Mouse (Mus musculus) intestine, embryonic 15.5 days (tissue): Measurements from ENCODE around the gene Col7a1. TPM values are rescaled to one million over a fixed set of nuclear protein-coding genes. Genes with fewer than 3 reads are reported as not detected.

ENCODE experiments used
- ATAC-seq: fragments of 200-750 bp; cut with Nextera tagmentation; 2 replicates; pipeline ENCODE4 v1.8.0; 2017; ENCODE audit warnings: moderate TSS enrichment, moderate library complexity
- H3K27ac ChIP-seq: fragments of 300-500 bp; sonication (generic); 2 replicates; pipeline ENCODE4 v1.5.1; 2015; ENCODE audit warnings: mild to moderate bottlenecking, inconsistent platforms
- H3K27me3 ChIP-seq: fragments of 300-500 bp; sonication (generic); replicated peaks from 2 replicates; pipeline ENCODE4 v1.6.1; 2015; ENCODE audit warnings: inconsistent platforms
- H3K36me3 ChIP-seq: fragments of 300-500 bp; sonication (generic); 2 replicates; pipeline ENCODE4 v1.6.1; 2015; ENCODE audit warnings: inconsistent platforms
- H3K4me1 ChIP-seq: fragments of 300-500 bp; sonication (generic); replicated peaks from 2 replicates; pipeline ENCODE4 v1.6.1; 2015; ENCODE audit warnings: inconsistent platforms
- H3K4me2 ChIP-seq: fragments of 300-500 bp; sonication (generic); replicated peaks from 2 replicates; pipeline ENCODE4 v1.6.1; 2015; ENCODE audit warnings: mild to moderate bottlenecking, inconsistent platforms
- H3K4me3 ChIP-seq: fragments of 300-500 bp; sonication (generic); replicated peaks from 2 replicates; pipeline ENCODE4 v1.5.1; 2015; ENCODE audit warnings: inconsistent platforms
- H3K9ac ChIP-seq: fragments of 300-500 bp; sonication (generic); 2 replicates; pipeline ENCODE4 v1.6.1; 2015; ENCODE audit warnings: inconsistent platforms
- H3K9me3 ChIP-seq: fragments of 300-500 bp; sonication (generic); 2 replicates; pipeline ENCODE4 v1.6.1; 2016; ENCODE audit warnings: inconsistent platforms
- WGBS: fragments of 180-500 bp; shearing (Covaris S2); methylation state at CpG from one replicate; pipeline ENCODE4 v1.1.7; 2015; 5-methylcytosine and 5-hydroxymethylcytosine counted together
- polyA plus RNA-seq: library from polyadenylated mRNA; unstranded; fragments of >200 nt; fragmentation: Nextera tagmentation; extraction: Ambion mirVana; gene quantifications from 2 replicates; pipeline ENCODE4 v1.2.1, GENCODE M21; 2015

The Col7a1 gene
- polyA plus RNA-seq, 1 experiment from 2014 or later: 0.85 TPM

DNA sequence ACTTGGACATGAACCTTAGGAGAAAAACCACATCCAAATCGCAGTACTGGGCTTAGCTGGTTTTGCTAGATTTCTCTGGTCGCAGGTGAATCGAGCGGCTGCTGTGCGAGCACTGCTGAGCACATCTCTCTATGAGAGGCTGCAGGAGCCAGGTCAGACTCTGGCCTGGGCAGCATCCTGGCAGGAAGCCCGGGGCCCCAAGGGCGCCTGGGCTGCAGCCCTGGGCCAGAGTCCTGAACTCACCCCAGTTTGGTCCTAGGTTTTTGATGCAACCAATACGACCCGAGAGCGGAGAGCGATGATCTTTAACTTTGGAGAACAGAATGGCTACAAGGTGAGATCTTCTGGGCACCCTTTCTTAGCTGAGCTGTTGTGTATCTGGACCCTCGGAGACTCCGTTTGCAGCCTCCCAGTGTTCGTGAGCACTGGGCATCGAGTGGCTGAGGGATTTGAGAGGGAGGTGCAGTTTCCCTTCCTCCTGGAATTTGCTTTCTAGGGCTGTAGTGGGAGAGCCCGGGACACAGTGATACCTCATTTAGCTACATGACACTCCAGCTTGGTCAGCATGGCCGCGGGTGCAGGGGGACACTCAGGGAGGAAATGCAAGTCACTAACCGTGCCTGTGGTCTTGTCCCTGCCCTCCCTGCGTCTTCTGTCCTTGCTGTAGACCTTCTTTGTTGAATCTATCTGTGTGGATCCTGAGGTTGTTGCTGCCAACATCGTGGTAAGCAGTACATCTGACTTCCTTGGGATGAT lies 53.8 kb downstream of the Col7a1 start:
- Histone ChIP-seq H3K9me3 (no peaks in the 10 kb centered on the region), H3K4me2 (no peak overlapping the region), H3K9ac (no peak overlapping the region), H3K4me1 (0 out of 2 replicates have a peak, but pooled peaks cover 5% of the 10 kb centered on the region), H3K27ac (no peak overlapping the region), H3K27me3 (no peaks in the 10 kb centered on the region), H3K4me3 (no peak overlapping the region), H3K36me3 (no peaks in the 10 kb centered on the region)
- ATAC-seq: no peak
- WGBS: 84% methylated on average over 21 of the region's 21 CpGs

- Histone ChIP-seq H3K27me3 (no peaks in the 10 kb centered on the region), H3K4me1 (0 out of 2 replicates have a peak, but pooled peaks cover 5% of the 10 kb centered on the region), H3K9ac (no peak overlapping the region), H3K4me3 (no peak overlapping the region), H3K36me3 (no peaks in the 10 kb centered on the region), H3K9me3 (no peaks in the 10 kb centered on the region), H3K4me2 (no peak overlapping the region), H3K27ac (no peak overlapping the region)
- 84% methylated on average over 9 of the region's 9 CpGs for WGBS
- ATAC-seq: no peak
Observed at GRCm38 (mm10) chr9:109008081-109008480, 54.7 kb downstream of the Col7a1 start.

GRCm38 (mm10) chr9:109008994-109009635 lies 55.7 kb downstream of the Col7a1 start:
- H3K27me3 ChIP-seq: no peaks in the 10 kb centered on the region
- no peaks in the 10 kb centered on the region for H3K9me3 ChIP-seq
- H3K4me2 ChIP-seq: no peak overlapping the region
- H3K4me1 ChIP-seq: 0 out of 2 replicates have a peak, but pooled peaks cover 5% of the 10 kb centered on the region
- 66% methylated on average over 10 of the region's 10 CpGs for WGBS
- H3K36me3 ChIP-seq: no peaks in the 10 kb centered on the region
- ATAC-seq: no peak
- no peak overlapping the region for H3K27ac ChIP-seq
- H3K4me3 ChIP-seq: no peak overlapping the region
- H3K9ac ChIP-seq: no peak overlapping the region

GRCm38 (mm10) chr9:109009636-109010315 lies 56.4 kb downstream of the Col7a1 start:
- WGBS: 42% methylated on average over 17 of the region's 17 CpGs
- peak; percentile 41; the same call in 1 of the 2 replicates for ATAC-seq
- H3K4me2 ChIP-seq: no peak overlapping the region
- H3K36me3 ChIP-seq: no peaks in the 10 kb centered on the region
- H3K9me3 ChIP-seq: no peaks in the 10 kb centered on the region
- no peak overlapping the region for H3K4me3 ChIP-seq
- H3K27me3 ChIP-seq: no peaks in the 10 kb centered on the region
- H3K9ac ChIP-seq: no peak overlapping the region
- H3K4me1 ChIP-seq: 0 out of 2 replicates have a peak, but pooled peaks cover 5% of the 10 kb centered on the region
- H3K27ac ChIP-seq: no peak overlapping the region

GRCm38 (mm10) chr9:109010316-109010690 lies 56.9 kb downstream of the Col7a1 start:
- Histone ChIP-seq H3K36me3 (no peaks in the 10 kb centered on the region), H3K9ac (no peak overlapping the region), H3K4me3 (no peak overlapping the region), H3K4me1 (0 out of 2 replicates have a peak, but pooled peaks cover 5% of the 10 kb centered on the region), H3K27ac (no peak overlapping the region), H3K4me2 (no peak overlapping the region), H3K9me3 (no peaks in the 10 kb centered on the region), H3K27me3 (no peaks in the 10 kb centered on the region)
- ATAC-seq: no peak
- 64% methylated on average over 14 of the region's 14 CpGs for WGBS

GRCm38 (mm10) chr9:109015397-109015796 lies 62.0 kb downstream of the Col7a1 start:
- 44% methylated on average over 8 of the region's 8 CpGs for WGBS
- Histone ChIP-seq H3K9ac (no peak overlapping the region), H3K27me3 (no peaks in the 10 kb centered on the region), H3K9me3 (no peaks in the 10 kb centered on the region), H3K36me3 (no peaks in the 10 kb centered on the region), H3K4me2 (no peak overlapping the region), H3K27ac (no peak overlapping the region), H3K4me1 (no peaks in the 10 kb centered on the region), H3K4me3 (no peak overlapping the region)
- peak; percentile 83 for ATAC-seq

DNA sequence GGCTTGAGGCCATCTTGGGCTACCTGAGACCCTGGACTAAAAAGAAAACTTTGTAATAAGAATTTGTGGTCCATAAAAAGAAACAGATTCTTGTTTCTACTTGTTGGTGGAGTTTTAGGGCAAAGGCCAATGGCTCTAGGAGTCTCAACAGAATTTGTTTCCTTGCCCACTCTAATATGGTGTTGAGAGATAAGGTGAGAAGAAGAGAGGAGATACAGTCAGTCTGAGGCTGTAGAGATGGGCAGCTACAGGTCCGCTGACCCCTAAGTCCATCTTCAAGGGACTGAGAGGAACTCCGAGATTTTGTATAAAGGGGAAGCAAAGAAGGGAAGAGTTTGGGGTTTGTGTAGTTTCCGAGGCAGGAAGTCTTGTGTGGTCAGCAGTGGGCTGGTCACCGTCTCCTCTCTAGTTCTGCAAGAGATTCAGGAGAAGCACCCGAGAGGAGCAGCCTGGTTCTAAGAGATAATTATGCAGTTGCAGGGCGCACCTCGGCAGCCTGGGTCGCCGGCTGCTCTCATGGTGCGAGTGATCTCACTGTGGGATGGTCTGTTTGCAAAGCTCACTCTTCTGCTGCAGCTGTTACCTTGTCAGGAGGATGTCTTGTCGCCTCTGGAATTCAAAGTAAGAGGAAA lies 63.7 kb downstream of the Col7a1 start:
- WGBS: 55% methylated on average over 11 of the region's 11 CpGs

GRCm38 (mm10) chr9:109021428-109021827 lies 68.0 kb downstream of the Col7a1 start:
- ATAC-seq: no peak
- no peaks in the 10 kb centered on the region for H3K27me3 ChIP-seq
- no peaks in the 10 kb centered on the region for H3K9me3 ChIP-seq
- H3K4me2 ChIP-seq: no peak overlapping the region
- H3K4me1 ChIP-seq: no peaks in the 10 kb centered on the region
- 80% methylated on average over 4 of the region's 4 CpGs for WGBS
- no peak overlapping the region for H3K9ac ChIP-seq
- no peak overlapping the region for H3K4me3 ChIP-seq
- H3K36me3 ChIP-seq: no peaks in the 10 kb centered on the region
- no peak overlapping the region for H3K27ac ChIP-seq

More for the DNA sequence above, 63.7 kb downstream of the Col7a1 start:
- Histone ChIP-seq H3K36me3 (no peaks in the 10 kb centered on the region), H3K4me2 (no peak overlapping the region), H3K9ac (no peak overlapping the region), H3K27me3 (no peaks in the 10 kb centered on the region), H3K9me3 (no peaks in the 10 kb centered on the region), H3K4me3 (no peak overlapping the region), H3K27ac (no peak overlapping the region), H3K4me1 (no peaks in the 10 kb centered on the region)
- no peak for ATAC-seq

DNA sequence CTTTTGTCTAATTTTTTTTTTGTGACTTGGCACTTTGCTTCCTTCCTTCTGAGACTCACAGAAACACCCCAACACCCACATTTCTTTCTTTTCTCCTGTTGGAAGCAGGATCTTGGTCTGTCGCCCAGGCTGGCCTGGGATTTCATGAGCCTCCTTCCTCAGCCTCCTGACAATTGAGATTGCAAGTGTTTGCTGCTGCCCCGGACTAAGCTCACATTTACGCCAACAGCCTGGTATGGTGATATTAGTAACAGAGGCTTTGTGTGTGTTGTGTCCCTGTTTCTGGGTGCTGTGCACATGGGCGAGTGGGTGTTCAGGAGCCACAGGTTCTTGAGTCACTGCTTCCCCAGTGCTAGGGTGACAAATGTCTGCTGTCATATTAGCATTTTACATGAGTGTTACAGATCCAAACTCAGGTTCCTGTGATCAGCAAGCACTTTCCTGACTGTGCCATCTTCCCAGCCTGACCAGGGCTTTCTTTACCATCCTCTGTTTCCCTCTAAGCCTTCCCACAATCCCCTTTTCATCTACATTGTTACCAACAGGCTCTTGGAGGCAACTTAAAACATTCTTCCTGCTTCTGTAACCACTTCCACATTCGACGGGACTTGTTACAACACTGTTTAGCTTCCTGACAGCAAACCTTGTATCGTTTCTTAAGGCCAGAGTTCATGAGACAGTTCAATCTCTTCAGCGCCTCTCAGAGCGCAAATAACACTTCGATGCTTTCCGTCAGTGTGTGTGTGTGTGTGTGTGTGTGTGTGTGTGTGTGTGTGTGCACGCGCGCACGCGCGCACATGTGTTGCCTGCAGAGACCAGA lies 69.7 kb downstream of the Col7a1 start:
- H3K9me3 ChIP-seq: no peaks in the 10 kb centered on the region
- no peak overlapping the region for H3K27ac ChIP-seq
- no peak for ATAC-seq
- no peaks in the 10 kb centered on the region for H3K4me1 ChIP-seq
- no peaks in the 10 kb centered on the region for H3K27me3 ChIP-seq
- H3K4me2 ChIP-seq: no peak overlapping the region
- no peaks in the 10 kb centered on the region; the same call in 1 of the 2 replicates for H3K36me3 ChIP-seq
- 83% methylated on average over 17 of the region's 17 CpGs for WGBS
- no peak overlapping the region for H3K9ac ChIP-seq
- no peak overlapping the region for H3K4me3 ChIP-seq

DNA sequence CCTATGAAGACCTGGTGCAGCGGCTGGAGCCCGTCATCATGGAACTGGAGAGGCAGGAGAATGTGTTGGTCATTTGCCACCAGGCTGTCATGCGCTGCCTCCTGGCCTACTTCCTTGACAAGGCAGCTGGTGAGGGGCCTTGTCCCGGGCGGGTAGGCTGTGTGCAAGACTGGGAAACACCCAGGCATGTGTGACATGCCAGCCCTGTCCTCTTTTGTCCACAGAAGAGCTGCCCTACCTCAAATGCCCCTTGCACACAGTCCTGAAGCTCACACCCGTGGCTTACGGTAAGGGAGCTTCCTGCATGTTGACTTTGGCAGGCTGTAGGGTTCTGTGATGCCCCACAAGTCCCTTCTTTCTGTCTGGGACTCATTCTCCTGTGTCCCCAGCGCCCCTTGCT lies 74.1 kb downstream of the Col7a1 start:
- H3K36me3 ChIP-seq: no peaks in the 10 kb centered on the region; the same call in 1 of the 2 replicates
- H3K9me3 ChIP-seq: no peaks in the 10 kb centered on the region
- no peak overlapping the region for H3K27ac ChIP-seq
- no peak overlapping the region for H3K9ac ChIP-seq
- no peaks in the 10 kb centered on the region for H3K4me1 ChIP-seq
- 79% methylated on average over 8 of the region's 8 CpGs for WGBS
- no peak overlapping the region for H3K4me2 ChIP-seq
- H3K4me3 ChIP-seq: no peak overlapping the region
- H3K27me3 ChIP-seq: no peaks in the 10 kb centered on the region
- ATAC-seq: no peak

- Histone ChIP-seq H3K4me3 (no peak overlapping the region), H3K4me2 (no peak overlapping the region), H3K27ac (no peak overlapping the region), H3K27me3 (no peaks in the 10 kb centered on the region), H3K9ac (no peak overlapping the region), H3K9me3 (no peaks in the 10 kb centered on the region), H3K4me1 (no peaks in the 10 kb centered on the region), H3K36me3 (no peaks in the 10 kb centered on the region; the same call in 1 of the 2 replicates)
- ATAC-seq: no peak
- 81% methylated on average over 3 of the region's 3 CpGs for WGBS
Observed at GRCm38 (mm10) chr9:109028421-109028820, 75.0 kb downstream of the Col7a1 start.
